Mouse (Mus musculus) forebrain, embryonic 10.5 days (tissue): Measurements from ENCODE around the gene Atp6v0d1. TPM values are rescaled to one million over a fixed set of nuclear protein-coding genes. Genes with fewer than 3 reads are reported as not detected.

Experiments used
- DNase-seq: peaks from one replicate; pipeline ENCODE4 v3.0.0-alpha.2; 2017; ENCODE audit warnings: low spot score; ENCODE audit errors: extremely low spot score
- H3K27ac ChIP-seq: fragments of 300-500 bp; sonication (generic); 2 replicates; pipeline ENCODE4 v1.5.1; 2016; ENCODE audit warnings: mild to moderate bottlenecking
- H3K27me3 ChIP-seq: fragments of 300-500 bp; sonication (generic); 2 replicates; pipeline ENCODE4 v1.6.1; 2016; ENCODE audit warnings: mild to moderate bottlenecking; ENCODE audit not compliant: poor library complexity, severe bottlenecking
- H3K36me3 ChIP-seq: fragments of 300-500 bp; sonication (generic); replicated peaks from 2 replicates; pipeline ENCODE4 v1.6.1; 2016; ENCODE audit warnings: mild to moderate bottlenecking, moderate library complexity
- H3K4me1 ChIP-seq: fragments of 300-500 bp; sonication (generic); 2 replicates; pipeline ENCODE4 v1.6.1; 2016
- H3K4me3 ChIP-seq: fragments of 300-500 bp; sonication (generic); 2 replicates; pipeline ENCODE4 v1.5.1; 2016; ENCODE audit warnings: mild to moderate bottlenecking, moderate library complexity
- H3K9me3 ChIP-seq: fragments of 300-500 bp; sonication (generic); 2 replicates; pipeline ENCODE4 v1.6.1; 2016; ENCODE audit warnings: mild to moderate bottlenecking, moderate library complexity
- WGBS: fragments of 180-500 bp; shearing (Covaris S2); methylation state at CpG from one replicate; pipeline ENCODE4 v1.1.7; 2016; 5-methylcytosine and 5-hydroxymethylcytosine counted together
- polyA plus RNA-seq: library from polyadenylated mRNA; unstranded; fragments of >200 nt; fragmentation: Nextera tagmentation; extraction: Ambion mirVana; gene quantifications from 2 replicates; pipeline ENCODE4 v1.2.1, GENCODE M21; 2016

The Atp6v0d1 gene
- polyA plus RNA-seq, 1 experiment from 2014 or later: 73.4 TPM

- H3K9me3 ChIP-seq: no peaks in the 10 kb centered on the region
- DNase-seq: no peak
- WGBS: 61% methylated on average over 1 of the region's 2 CpGs
- H3K27ac ChIP-seq: peak overlapping the region; percentile 74
- H3K4me3 ChIP-seq: no peak overlapping the region
- no peaks in the 10 kb centered on the region for H3K36me3 ChIP-seq
- H3K27me3 ChIP-seq: peaks cover under 1% of the 10 kb centered on the region; the same call in 1 of the 2 replicates
- H3K4me1 ChIP-seq: peaks cover 28% of the 10 kb centered on the region
These were observed 57.1 kb downstream of the Atp6v0d1 start for GRCm38 (mm10) chr8:105508758-105509157.

- no peaks in the 10 kb centered on the region for H3K9me3 ChIP-seq
- no peak for DNase-seq
- H3K4me1 ChIP-seq: peaks cover 26% of the 10 kb centered on the region
- no peaks in the 10 kb centered on the region for H3K27me3 ChIP-seq
- no peak overlapping the region for H3K27ac ChIP-seq
- H3K4me3 ChIP-seq: no peak overlapping the region
- 82% methylated on average over 6 of the region's 6 CpGs for WGBS
- no peaks in the 10 kb centered on the region for H3K36me3 ChIP-seq
These were observed 58.9 kb downstream of the Atp6v0d1 start for GRCm38 (mm10) chr8:105506977-105507376.

- no peaks in the 10 kb centered on the region for H3K9me3 ChIP-seq
- no peaks in the 10 kb centered on the region for H3K36me3 ChIP-seq
- no peak overlapping the region for H3K4me3 ChIP-seq
- WGBS: 85% methylated on average over 3 of the region's 3 CpGs
- H3K4me1 ChIP-seq: peaks cover 16% of the 10 kb centered on the region
- DNase-seq: no peak
- no peaks in the 10 kb centered on the region for H3K27me3 ChIP-seq
- H3K27ac ChIP-seq: no peak overlapping the region
These were observed 61.2 kb downstream of the Atp6v0d1 start for GRCm38 (mm10) chr8:105504617-105505016.

- H3K27ac ChIP-seq: no peak overlapping the region
- H3K4me1 ChIP-seq: peaks cover 27% of the 10 kb centered on the region
- peaks cover 19% of the 10 kb centered on the region for H3K27me3 ChIP-seq
- no peak overlapping the region for H3K4me3 ChIP-seq
- no peak for DNase-seq
- no peaks in the 10 kb centered on the region for H3K9me3 ChIP-seq
- H3K36me3 ChIP-seq: no peaks in the 10 kb centered on the region
- 78% methylated on average over 12 of the region's 12 CpGs for WGBS
These were observed 66.1 kb downstream of the Atp6v0d1 start for GRCm38 (mm10) chr8:105499787-105500186.

GRCm38 (mm10) chr8:105496439-105497180, 69.2 kb downstream of the Atp6v0d1 start, which contains the start of gene Zdhhc1:
TSS of gene Zdhhc1 (minus strand) at chr8:105496902.
- peak within 1 kb of the TSS; percentile 92 for H3K4me3 ChIP-seq
- H3K36me3 ChIP-seq: no peaks in the 10 kb centered on the region
- peaks cover 24% of the 10 kb centered on the region for H3K27me3 ChIP-seq
- DNase-seq: peak; percentile 90
- peak within 1 kb of the TSS; percentile 90 for H3K27ac ChIP-seq
- no peaks in the 10 kb centered on the region for H3K9me3 ChIP-seq
- H3K4me1 ChIP-seq: peaks cover 31% of the 10 kb centered on the region
- WGBS: under 1% methylated on average over 68 of the region's 68 CpGs

GRCm38 (mm10) chr8:105495350-105496302, 70.2 kb downstream of the Atp6v0d1 start:
- Histone ChIP-seq H3K4me1 (peaks cover 31% of the 10 kb centered on the region), H3K4me3 (peak overlapping the region; percentile 92), H3K27me3 (peaks cover 24% of the 10 kb centered on the region), H3K36me3 (no peaks in the 10 kb centered on the region), H3K27ac (peak overlapping the region; percentile 90), H3K9me3 (no peaks in the 10 kb centered on the region)
- 40% methylated on average over 17 of the region's 17 CpGs for WGBS
- DNase-seq: no peak

- Histone ChIP-seq H3K27ac (no peak overlapping the region), H3K36me3 (no peaks in the 10 kb centered on the region), H3K27me3 (peaks cover 24% of the 10 kb centered on the region), H3K4me1 (peaks cover 31% of the 10 kb centered on the region), H3K9me3 (no peaks in the 10 kb centered on the region), H3K4me3 (no peak overlapping the region)
- no peak for DNase-seq
- WGBS: 87% methylated on average over 3 of the region's 3 CpGs
These were observed 71.3 kb downstream of the Atp6v0d1 start for GRCm38 (mm10) chr8:105494566-105494965.

- Histone ChIP-seq H3K27me3 (peaks cover 24% of the 10 kb centered on the region), H3K9me3 (no peaks in the 10 kb centered on the region), H3K36me3 (no peaks in the 10 kb centered on the region), H3K4me3 (no peak overlapping the region), H3K27ac (no peak overlapping the region), H3K4me1 (peaks cover 31% of the 10 kb centered on the region)
- no peak for DNase-seq
- WGBS: 52% methylated on average over 3 of the region's 3 CpGs
These were observed 72.4 kb downstream of the Atp6v0d1 start for GRCm38 (mm10) chr8:105493495-105493894.

- no peak for DNase-seq
- 50% methylated on average over 1 of the region's 1 CpGs for WGBS
- Histone ChIP-seq H3K36me3 (no peaks in the 10 kb centered on the region; the same call in 1 of the 2 replicates), H3K9me3 (no peaks in the 10 kb centered on the region), H3K4me1 (peaks cover 10% of the 10 kb centered on the region), H3K4me3 (no peak overlapping the region), H3K27me3 (no peaks in the 10 kb centered on the region), H3K27ac (no peak overlapping the region)
These were observed 76.6 kb downstream of the Atp6v0d1 start for GRCm38 (mm10) chr8:105489281-105489680.

GRCm38 (mm10) chr8:105488082-105488481, 77.8 kb downstream of the Atp6v0d1 start:
- Histone ChIP-seq H3K9me3 (no peaks in the 10 kb centered on the region), H3K4me3 (no peak overlapping the region), H3K27ac (no peak overlapping the region), H3K27me3 (no peaks in the 10 kb centered on the region), H3K4me1 (peaks cover 22% of the 10 kb centered on the region), H3K36me3 (no peaks in the 10 kb centered on the region; the same call in 1 of the 2 replicates)
- DNase-seq: no peak
- WGBS: 76% methylated on average over 3 of the region's 3 CpGs

- Histone ChIP-seq H3K4me3 (no peak overlapping the region), H3K27me3 (no peaks in the 10 kb centered on the region), H3K36me3 (no peaks in the 10 kb centered on the region; the same call in 1 of the 2 replicates), H3K9me3 (no peaks in the 10 kb centered on the region), H3K4me1 (peaks cover 38% of the 10 kb centered on the region), H3K27ac (peak overlapping the region; percentile 72)
- DNase-seq: peak; percentile 80
- WGBS: 14% methylated on average over 2 of the region's 2 CpGs
These were observed 81.5 kb downstream of the Atp6v0d1 start for GRCm38 (mm10) chr8:105484392-105484791.

- Histone ChIP-seq H3K27ac (peak overlapping the region; percentile 72), H3K9me3 (no peaks in the 10 kb centered on the region), H3K36me3 (peaks cover under 1% of the 10 kb centered on the region; the same call in 1 of the 2 replicates), H3K4me3 (no peak overlapping the region), H3K27me3 (no peaks in the 10 kb centered on the region), H3K4me1 (peaks cover 38% of the 10 kb centered on the region)
- 32% methylated on average over 3 of the region's 3 CpGs for WGBS
- DNase-seq: no peak
These were observed 81.8 kb downstream of the Atp6v0d1 start for GRCm38 (mm10) chr8:105484030-105484368.
